Mouse (Mus musculus) limb, embryonic 13.5 days (tissue): Measurements from ENCODE around the gene Dad1. TPM values are rescaled to one million over a fixed set of nuclear protein-coding genes. Genes with fewer than 3 reads are reported as not detected.

ENCODE experiments used
- ATAC-seq: fragments of 200-750 bp; cut with Nextera tagmentation; 2 replicates; pipeline ENCODE4 v1.8.0; 2017; ENCODE audit warnings: low read depth, moderate number of reproducible peaks, moderate TSS enrichment; ENCODE audit not compliant: low FRiP score
- H3K27ac ChIP-seq: fragments of 300-500 bp; sonication (generic); 2 replicates; pipeline ENCODE4 v1.5.1; 2015; ENCODE audit warnings: inconsistent platforms, mild to moderate bottlenecking, moderate library complexity
- H3K27me3 ChIP-seq: fragments of 300-500 bp; sonication (generic); 2 replicates; pipeline ENCODE4 v1.6.1; 2015; ENCODE audit warnings: mild to moderate bottlenecking, inconsistent platforms
- H3K36me3 ChIP-seq: fragments of 300-500 bp; sonication (generic); 2 replicates; pipeline ENCODE4 v1.6.1; 2015; ENCODE audit warnings: inconsistent platforms, mild to moderate bottlenecking, moderate library complexity
- H3K4me1 ChIP-seq: fragments of 300-500 bp; sonication (generic); 2 replicates; pipeline ENCODE4 v1.6.1; 2015; ENCODE audit warnings: inconsistent platforms
- H3K4me2 ChIP-seq: fragments of 300-500 bp; sonication (generic); replicated peaks from 2 replicates; pipeline ENCODE4 v1.6.1; 2015; ENCODE audit warnings: inconsistent platforms, mild to moderate bottlenecking, moderate library complexity
- H3K4me3 ChIP-seq: fragments of 300-500 bp; sonication (generic); 2 replicates; pipeline ENCODE4 v1.5.1; 2015; ENCODE audit warnings: moderate library complexity, mild to moderate bottlenecking, inconsistent platforms
- H3K9ac ChIP-seq: fragments of 300-500 bp; sonication (generic); 2 replicates; pipeline ENCODE4 v1.6.1; 2015; ENCODE audit warnings: mild to moderate bottlenecking, inconsistent platforms
- H3K9me3 ChIP-seq: fragments of 300-500 bp; sonication (generic); 2 replicates; pipeline ENCODE4 v1.6.1; 2016; ENCODE audit warnings: inconsistent platforms
- WGBS: fragments of 180-500 bp; shearing (Covaris S2); methylation state at CpG from one replicate; pipeline ENCODE4 v1.1.7; 2015; 5-methylcytosine and 5-hydroxymethylcytosine counted together
- polyA plus RNA-seq: library from polyadenylated mRNA; unstranded; fragments of >200 nt; fragmentation: Nextera tagmentation; extraction: Ambion mirVana; gene quantifications from 2 replicates; pipeline ENCODE4 v1.2.1, GENCODE M21; 2015

Gene Dad1
- polyA plus RNA-seq, 1 experiment from 2014 or later = 357 TPM

DNA sequence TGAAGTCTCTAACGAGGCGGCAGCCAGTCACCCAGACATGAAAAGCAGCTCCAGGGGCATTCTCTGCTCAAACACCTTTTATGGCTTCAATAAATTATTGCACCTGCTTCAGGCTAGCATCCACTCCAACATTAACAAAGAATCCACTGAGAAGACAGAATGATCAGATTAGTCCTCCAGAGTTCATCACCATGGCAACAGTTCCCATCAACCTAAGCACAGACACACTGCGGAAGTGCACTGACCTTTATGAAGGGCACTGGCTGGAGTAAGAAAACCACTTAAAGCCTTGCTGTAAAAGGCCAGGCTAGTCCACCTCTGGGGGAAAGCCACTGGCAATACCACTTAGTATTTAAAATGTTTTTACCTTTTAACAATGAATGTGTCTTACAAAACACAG, 9.7 kb downstream of the Dad1 start:
- Histone ChIP-seq H3K4me2 (no peak overlapping the region), H3K4me3 (no peak overlapping the region), H3K4me1 (peaks cover 6% of the 10 kb centered on the region), H3K36me3 (peaks cover 66% of the 10 kb centered on the region), H3K27ac (no peak overlapping the region), H3K9me3 (no peaks in the 10 kb centered on the region), H3K9ac (no peak overlapping the region), H3K27me3 (no peaks in the 10 kb centered on the region)
- no peak for ATAC-seq
- WGBS = 41% methylated on average over 3 of the region's 3 CpGs

DNA sequence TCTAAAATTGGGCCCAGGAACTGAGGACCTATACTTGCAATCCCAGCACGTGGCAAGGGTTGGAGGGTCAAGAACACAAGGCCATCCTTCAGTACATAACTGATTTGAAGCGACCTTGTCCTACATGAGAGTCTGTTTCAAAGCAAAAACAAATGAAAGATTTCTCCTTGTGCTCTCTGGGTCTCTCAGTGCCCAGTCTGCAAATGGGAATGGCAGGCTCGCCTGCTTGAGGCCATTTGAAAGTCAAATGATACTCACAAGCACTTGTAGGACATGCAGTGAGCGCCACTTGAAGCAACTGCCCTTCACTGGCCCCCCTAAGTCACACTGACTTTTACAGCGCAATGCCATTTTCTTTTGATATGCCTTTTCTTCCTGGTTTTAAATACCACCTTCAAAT, 13.4 kb downstream of the Dad1 start:
- no peaks in the 10 kb centered on the region for H3K4me1 ChIP-seq
- WGBS = 91% methylated on average over 5 of the region's 5 CpGs
- no peak overlapping the region for H3K4me3 ChIP-seq
- no peaks in the 10 kb centered on the region for H3K9me3 ChIP-seq
- no peak overlapping the region for H3K27ac ChIP-seq
- no peak overlapping the region for H3K9ac ChIP-seq
- H3K36me3 ChIP-seq = peaks cover 53% of the 10 kb centered on the region
- H3K4me2 ChIP-seq = no peak overlapping the region
- H3K27me3 ChIP-seq = no peaks in the 10 kb centered on the region
- no peak for ATAC-seq

DNA sequence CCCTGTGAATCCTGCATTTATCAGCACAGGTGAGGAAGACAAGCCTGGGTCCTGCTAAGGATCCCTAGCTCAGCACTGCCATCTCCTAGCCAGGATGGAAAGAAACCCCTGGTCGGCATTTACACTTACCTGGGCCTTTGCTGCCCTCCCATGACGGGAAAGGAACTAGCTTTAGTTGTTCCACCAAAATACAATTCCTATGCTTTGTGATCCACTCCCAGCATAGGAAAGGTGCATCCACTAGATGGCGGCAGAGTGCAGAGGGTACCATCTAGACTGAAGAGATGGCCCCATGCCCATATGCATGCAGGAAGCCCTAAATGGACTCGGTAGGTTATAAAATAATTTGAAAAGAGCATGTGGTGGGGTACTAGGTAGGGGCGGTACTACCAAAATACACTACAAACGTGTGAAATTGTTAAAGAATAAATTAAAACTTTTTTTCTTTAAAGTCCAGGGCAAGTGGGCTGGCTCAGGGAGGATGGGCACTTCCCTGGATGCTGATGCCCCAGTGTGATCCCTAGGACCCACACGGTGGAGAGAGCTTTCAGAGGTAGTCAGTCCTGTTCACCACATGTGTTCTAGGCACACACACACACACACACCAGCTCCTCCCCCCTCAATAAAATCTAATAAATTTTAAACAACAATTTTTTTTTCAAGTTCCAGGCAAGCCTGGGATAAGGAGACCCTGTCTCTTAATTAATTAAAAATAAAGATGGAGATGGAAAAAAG, 14.7 kb downstream of the Dad1 start:
- peak; percentile 51 for ATAC-seq
- peaks cover 60% of the 10 kb centered on the region for H3K36me3 ChIP-seq
- 15% methylated on average over 7 of the region's 7 CpGs for WGBS

DNA sequence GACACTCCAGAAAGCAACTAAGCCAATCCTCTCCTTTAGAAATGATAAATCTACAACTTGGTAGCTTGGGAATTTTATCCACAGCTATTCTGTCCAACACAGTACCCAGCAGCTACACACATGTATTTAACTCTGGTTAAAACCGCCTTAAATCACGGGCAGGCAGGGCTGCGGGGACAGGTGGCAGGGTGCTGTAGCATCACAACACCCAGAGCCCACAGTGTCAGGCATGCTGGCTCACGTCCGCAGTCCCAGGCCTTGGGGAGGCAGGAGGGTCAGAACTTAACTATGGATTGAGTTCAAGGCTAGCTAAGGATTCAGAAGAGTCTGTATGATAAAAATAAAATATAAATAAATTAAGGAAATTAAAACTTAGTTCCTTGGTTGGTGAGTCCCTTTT, 17.0 kb downstream of the Dad1 start:
- H3K4me3 ChIP-seq = no peak overlapping the region
- H3K4me1 ChIP-seq = peaks cover 27% of the 10 kb centered on the region
- no peak for ATAC-seq
- H3K27me3 ChIP-seq = no peaks in the 10 kb centered on the region
- H3K9ac ChIP-seq = no peak overlapping the region
- no peak overlapping the region for H3K4me2 ChIP-seq
- H3K36me3 ChIP-seq = peaks cover 48% of the 10 kb centered on the region
- no peak overlapping the region for H3K27ac ChIP-seq
- no peaks in the 10 kb centered on the region for H3K9me3 ChIP-seq
- 91% methylated on average over 5 of the region's 5 CpGs for WGBS

More for the DNA sequence above, 14.7 kb downstream of the Dad1 start:
- no peaks in the 10 kb centered on the region for H3K9me3 ChIP-seq
- H3K4me3 ChIP-seq = no peak overlapping the region
- no peak overlapping the region for H3K9ac ChIP-seq
- peaks cover 7% of the 10 kb centered on the region for H3K4me1 ChIP-seq
- H3K4me2 ChIP-seq = no peak overlapping the region
- no peak overlapping the region for H3K27ac ChIP-seq
- no peaks in the 10 kb centered on the region for H3K27me3 ChIP-seq

DNA sequence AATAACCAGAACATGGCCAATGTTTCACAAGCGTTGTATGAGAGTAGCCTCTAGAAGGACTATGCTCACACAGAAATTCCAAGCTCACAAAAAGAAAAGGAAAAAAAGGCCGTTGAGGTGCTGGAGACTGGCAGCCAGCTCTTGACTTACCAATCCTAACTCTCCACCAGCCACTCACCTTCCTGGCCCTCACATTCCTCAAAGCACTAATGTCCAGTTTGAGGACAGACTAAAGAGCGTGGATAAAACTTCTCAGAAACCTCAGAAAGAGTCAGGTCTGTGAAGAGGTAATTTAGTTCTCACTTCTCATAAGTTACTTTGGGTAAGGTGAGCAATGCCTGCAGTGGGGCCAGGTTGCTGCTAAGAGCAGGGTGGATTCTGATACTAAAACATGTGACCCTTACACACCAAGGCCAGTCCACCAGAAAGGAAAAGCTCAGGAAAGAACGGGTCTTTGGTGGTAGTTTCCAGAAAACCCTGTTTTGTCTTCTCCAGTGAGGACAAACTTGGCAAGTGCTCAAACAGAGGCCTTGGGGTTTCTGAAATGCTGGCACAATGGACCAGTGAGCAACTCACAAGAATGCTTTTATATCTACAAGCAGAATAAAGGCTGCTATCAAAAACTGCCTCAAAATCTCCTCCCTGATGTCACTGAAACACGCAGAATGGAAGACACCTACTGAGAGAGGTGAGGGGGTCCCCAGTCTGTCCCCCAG, 17.9 kb downstream of the Dad1 start:
- no peak overlapping the region for H3K4me2 ChIP-seq
- H3K27me3 ChIP-seq = no peaks in the 10 kb centered on the region
- no peak overlapping the region for H3K9ac ChIP-seq
- H3K36me3 ChIP-seq = peaks cover 39% of the 10 kb centered on the region
- H3K4me1 ChIP-seq = peaks cover 27% of the 10 kb centered on the region
- no peak overlapping the region for H3K4me3 ChIP-seq
- no peak overlapping the region for H3K27ac ChIP-seq
- WGBS = 88% methylated on average over 5 of the region's 5 CpGs
- no peak for ATAC-seq
- H3K9me3 ChIP-seq = no peaks in the 10 kb centered on the region

DNA sequence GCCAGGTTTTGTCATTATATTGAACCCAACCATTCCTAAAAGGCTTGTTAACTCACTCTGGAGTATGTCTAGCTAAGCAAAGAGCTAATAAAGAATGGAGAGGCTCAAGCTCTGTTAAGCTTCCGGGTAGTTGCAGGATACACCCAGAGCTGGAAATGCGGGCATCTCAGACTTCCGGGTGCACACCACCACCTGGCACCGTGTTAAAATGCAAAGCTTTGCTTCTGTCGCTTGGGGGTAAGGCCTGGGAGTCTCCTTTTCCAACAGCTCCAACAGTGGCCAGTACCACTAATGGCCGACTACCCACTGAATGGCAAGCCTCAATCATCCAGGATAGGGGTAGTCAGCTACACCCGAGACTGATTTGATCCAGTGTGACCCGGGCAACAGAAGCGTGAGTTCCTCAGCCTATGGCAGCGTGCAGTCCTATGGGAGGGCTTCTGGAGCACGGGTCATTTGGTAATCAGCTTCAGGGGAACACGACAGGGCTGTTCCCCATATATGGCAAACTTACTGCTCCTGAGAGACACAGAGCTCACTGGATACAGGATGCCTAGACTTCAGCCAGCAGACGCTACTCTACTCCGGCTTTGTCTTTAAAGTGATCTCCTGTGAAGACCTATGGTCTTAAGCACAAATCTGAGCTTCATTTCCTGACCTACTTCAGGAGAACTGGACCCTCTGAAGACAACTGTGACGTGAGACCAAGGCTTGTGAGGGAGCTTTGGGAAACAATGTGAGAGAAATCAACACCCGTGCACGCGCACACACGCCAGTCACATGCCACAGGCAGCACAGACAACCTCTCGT, 19.5 kb downstream of the Dad1 start:
- Histone ChIP-seq H3K4me3 (no peak overlapping the region), H3K4me1 (peaks cover 27% of the 10 kb centered on the region), H3K4me2 (no peak overlapping the region), H3K36me3 (peaks cover 25% of the 10 kb centered on the region), H3K9ac (no peak overlapping the region), H3K27me3 (0 out of 2 replicates have a peak, but pooled peaks cover under 1% of the 10 kb centered on the region), H3K9me3 (no peaks in the 10 kb centered on the region), H3K27ac (no peak overlapping the region; the same call in 1 of the 2 replicates)
- ATAC-seq = no peak
- WGBS = 72% methylated on average over 20 of the region's 20 CpGs

DNA sequence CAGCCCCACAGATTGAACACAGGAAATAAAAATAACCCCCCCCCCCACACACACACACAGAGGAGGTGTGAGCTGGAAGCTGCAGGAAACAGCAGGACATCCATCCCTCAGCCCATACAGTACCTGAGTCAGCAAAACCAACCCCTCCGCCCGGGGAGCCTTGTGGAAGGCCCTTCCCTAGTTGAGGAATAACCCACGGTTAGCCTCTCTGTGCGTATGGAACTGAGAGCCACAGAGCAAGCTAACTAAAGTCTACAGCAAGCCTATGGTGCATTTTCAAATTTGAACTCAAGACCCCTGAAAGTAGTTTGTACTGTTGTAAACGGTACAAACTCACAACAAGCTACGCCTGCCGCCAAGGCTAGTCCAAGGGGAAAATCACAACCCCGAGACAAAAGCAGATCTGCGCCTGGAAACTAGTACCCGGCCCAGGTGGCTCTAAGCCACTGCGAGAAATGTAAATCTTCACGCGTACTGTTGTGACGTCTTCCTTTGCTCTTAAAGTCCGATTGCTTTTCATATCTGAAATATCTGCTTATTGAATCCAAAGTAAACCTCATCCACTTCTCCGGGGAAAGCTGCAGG, 20.3 kb downstream of the Dad1 start:
- Histone ChIP-seq H3K9me3 (no peaks in the 10 kb centered on the region), H3K4me2 (peak overlapping the region; percentile 30; the same call in 1 of the 2 replicates), H3K36me3 (peaks cover 22% of the 10 kb centered on the region), H3K27ac (peak overlapping the region; percentile 70), H3K27me3 (peaks cover 3% of the 10 kb centered on the region; the same call in 1 of the 2 replicates), H3K4me3 (no peak overlapping the region), H3K4me1 (peaks cover 35% of the 10 kb centered on the region), H3K9ac (no peak overlapping the region)
- ATAC-seq = no peak
- 67% methylated on average over 16 of the region's 16 CpGs for WGBS

DNA sequence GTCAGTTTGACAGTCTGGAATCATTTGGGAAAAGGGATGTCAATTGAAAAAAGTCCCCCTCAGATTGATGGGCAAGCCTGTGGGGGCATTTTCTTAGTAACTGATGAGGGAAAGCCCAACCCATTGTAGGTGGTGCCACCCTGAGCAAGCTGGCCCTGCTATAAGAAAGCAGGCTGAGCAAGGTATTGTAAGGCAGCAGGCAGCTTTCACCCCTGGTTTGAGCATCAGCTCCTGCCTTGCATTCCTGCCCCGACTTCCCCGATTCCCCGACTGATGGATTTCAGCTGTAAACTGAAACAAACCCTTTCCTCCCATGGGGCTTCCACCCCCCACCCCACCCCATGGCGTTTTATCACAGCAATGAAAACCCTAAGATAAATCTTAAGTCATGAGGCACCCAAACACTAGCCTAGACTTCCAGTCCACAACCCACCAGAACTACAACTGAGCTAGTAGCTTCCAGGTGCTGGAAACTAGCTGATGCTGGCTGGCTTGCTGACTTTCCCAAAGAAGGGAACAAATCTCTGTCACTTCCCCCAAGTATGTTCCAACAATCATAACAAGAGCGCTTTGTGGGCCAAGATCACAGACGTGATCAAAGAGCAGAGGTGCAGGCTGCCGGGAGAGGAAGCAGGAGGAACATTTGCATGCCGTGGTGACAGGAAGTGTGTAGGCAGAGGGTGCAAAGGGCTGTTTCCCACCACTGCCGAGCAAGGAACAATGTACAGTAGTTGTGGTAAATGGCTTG, 20.9 kb downstream of the Dad1 start:
- peak overlapping the region; percentile 70 for H3K27ac ChIP-seq
- H3K27me3 ChIP-seq = peaks cover 3% of the 10 kb centered on the region; the same call in 1 of the 2 replicates
- H3K4me1 ChIP-seq = peaks cover 40% of the 10 kb centered on the region
- ATAC-seq = no peak
- peak overlapping the region; percentile 30 for H3K4me2 ChIP-seq
- 6% methylated on average over 9 of the region's 9 CpGs for WGBS
- peaks cover 21% of the 10 kb centered on the region for H3K36me3 ChIP-seq
- peak overlapping the region; percentile 39; the same call in 1 of the 2 replicates for H3K9ac ChIP-seq
- no peak overlapping the region for H3K4me3 ChIP-seq
- H3K9me3 ChIP-seq = no peaks in the 10 kb centered on the region

DNA sequence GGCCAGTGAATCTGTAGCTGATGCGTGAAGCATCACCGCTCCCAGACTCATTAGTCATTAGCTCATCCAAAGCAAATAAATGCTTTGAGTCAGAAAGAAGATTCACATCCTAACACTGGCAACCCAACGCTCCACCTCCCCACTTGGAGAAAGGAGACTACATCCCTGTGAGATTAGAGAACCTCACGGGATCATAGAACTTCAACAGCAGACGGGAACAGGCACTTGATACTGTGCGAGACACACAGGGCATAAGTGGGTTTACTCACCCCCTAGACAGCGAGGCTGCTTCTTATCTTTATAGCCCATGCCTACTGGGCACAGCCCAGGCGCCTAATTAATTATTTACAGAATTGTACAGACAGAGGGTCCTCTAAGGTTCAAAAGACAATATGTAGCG, 21.8 kb downstream of the Dad1 start:
- H3K4me2 ChIP-seq = no peak overlapping the region
- H3K27ac ChIP-seq = no peak overlapping the region
- no peaks in the 10 kb centered on the region for H3K9me3 ChIP-seq
- peaks cover 18% of the 10 kb centered on the region for H3K36me3 ChIP-seq
- no peak overlapping the region for H3K9ac ChIP-seq
- ATAC-seq = no peak
- WGBS = 65% methylated on average over 9 of the region's 9 CpGs
- H3K4me3 ChIP-seq = no peak overlapping the region
- peaks cover 47% of the 10 kb centered on the region for H3K4me1 ChIP-seq
- peaks cover 3% of the 10 kb centered on the region; the same call in 1 of the 2 replicates for H3K27me3 ChIP-seq

DNA sequence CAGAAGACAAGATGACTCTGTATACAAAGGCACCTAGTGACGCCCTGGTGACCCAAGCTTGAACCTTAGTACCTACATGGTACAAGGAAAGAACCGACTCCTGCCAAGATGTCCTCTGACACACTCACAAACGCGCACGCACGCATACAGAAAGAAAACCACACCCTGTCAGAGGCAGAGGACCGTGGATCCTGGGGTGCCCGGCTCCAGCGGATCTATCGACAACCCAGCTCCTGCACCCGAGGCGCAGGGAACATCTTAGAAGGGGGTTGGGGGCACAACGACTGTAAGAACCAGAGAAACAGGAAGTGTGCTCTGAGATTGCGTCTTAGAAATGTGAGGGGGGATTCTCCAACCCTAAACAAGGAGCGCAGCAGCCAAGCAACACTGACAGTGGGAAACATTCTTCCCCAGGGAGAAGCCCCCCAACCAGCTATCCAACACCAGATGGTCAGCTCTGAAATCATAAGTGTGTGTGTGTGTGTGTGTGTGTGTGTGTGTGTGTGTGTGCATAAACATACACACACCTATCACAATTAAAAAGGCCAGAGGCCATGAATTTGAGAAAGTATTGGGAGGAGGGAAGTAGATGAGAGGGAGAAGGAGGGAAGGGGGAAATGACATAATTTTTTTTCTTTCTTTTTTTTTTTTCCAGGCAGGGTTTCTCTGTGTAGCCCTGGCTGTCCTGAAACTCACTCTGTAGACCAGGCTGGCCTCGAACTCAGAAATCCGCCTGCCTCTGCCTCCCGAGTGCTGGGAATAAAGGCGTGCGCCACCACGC, 22.5 kb downstream of the Dad1 start:
- Histone ChIP-seq H3K27me3 (peaks cover 3% of the 10 kb centered on the region; the same call in 1 of the 2 replicates), H3K4me1 (peaks cover 47% of the 10 kb centered on the region), H3K9me3 (no peaks in the 10 kb centered on the region), H3K9ac (no peak overlapping the region), H3K27ac (no peak overlapping the region), H3K36me3 (peaks cover 18% of the 10 kb centered on the region), H3K4me3 (no peak overlapping the region), H3K4me2 (no peak overlapping the region)
- 86% methylated on average over 21 of the region's 21 CpGs for WGBS
- ATAC-seq = no peak
